Mouse (Mus musculus) lung, embryonic 16.5 days (tissue): ENCODE results near the gene Acot13. TPM values are rescaled to one million over a fixed set of nuclear protein-coding genes. Genes with fewer than 3 reads are reported as not detected.

ENCODE experiments used
- ATAC-seq: fragments of 200-750 bp; cut with Nextera tagmentation; 2 replicates; pipeline ENCODE4 v1.8.0; 2017; ENCODE audit warnings: low read depth, mild to moderate bottlenecking, moderate library complexity
- H3K27ac ChIP-seq: fragments of 300-500 bp; sonication (generic); 2 replicates; pipeline ENCODE4 v1.5.1; 2014; ENCODE audit warnings: mild to moderate bottlenecking, control low read depth, low read length
- H3K27me3 ChIP-seq: fragments of 300-500 bp; sonication (generic); 2 replicates; pipeline ENCODE4 v1.6.1; 2014; ENCODE audit warnings: low read depth, low read length, mixed read lengths; ENCODE audit not compliant: control insufficient read depth, insufficient read depth
- H3K36me3 ChIP-seq: fragments of 300-500 bp; sonication (generic); 2 replicates; pipeline ENCODE4 v1.6.1; 2014; ENCODE audit warnings: low read length; ENCODE audit not compliant: control insufficient read depth, insufficient read depth
- H3K4me1 ChIP-seq: fragments of 300-500 bp; sonication (generic); replicated peaks from 2 replicates; pipeline ENCODE4 v1.6.1; 2014; ENCODE audit warnings: low read length, mixed read lengths; ENCODE audit not compliant: control insufficient read depth, insufficient read depth
- H3K4me2 ChIP-seq: fragments of 300-500 bp; sonication (generic); 2 replicates; pipeline ENCODE4 v1.6.1; 2014; ENCODE audit warnings: low read depth, low read length, control low read depth
- H3K4me3 ChIP-seq: fragments of 300-500 bp; sonication (generic); 2 replicates; pipeline ENCODE4 v1.5.1; 2014; ENCODE audit warnings: mild to moderate bottlenecking, low read length, control low read depth
- H3K9ac ChIP-seq: fragments of 300-500 bp; sonication (generic); 2 replicates; pipeline ENCODE4 v1.6.1; 2014; ENCODE audit warnings: low read length, control low read depth
- H3K9me3 ChIP-seq: fragments of 300-500 bp; sonication (generic); 2 replicates; pipeline ENCODE4 v1.6.1; 2016; ENCODE audit warnings: low read length; ENCODE audit not compliant: control insufficient read depth
- WGBS: fragments of 180-500 bp; shearing (Covaris S2); extraction: QIAGEN DNeasy Blood & Tissue Kit; methylation state at CpG from one replicate; pipeline ENCODE4 v1.1.7; 2014; 5-methylcytosine and 5-hydroxymethylcytosine counted together
- polyA plus RNA-seq: library from polyadenylated mRNA; unstranded; fragments of >200 nt; fragmentation: Nextera tagmentation; extraction: Ambion mirVana; gene quantifications from 2 replicates; pipeline ENCODE4 v1.2.1, GENCODE M21; 2015

Gene Acot13
- polyA plus RNA-seq = 68.7 and 74.2 TPM in 2 replicates

DNA sequence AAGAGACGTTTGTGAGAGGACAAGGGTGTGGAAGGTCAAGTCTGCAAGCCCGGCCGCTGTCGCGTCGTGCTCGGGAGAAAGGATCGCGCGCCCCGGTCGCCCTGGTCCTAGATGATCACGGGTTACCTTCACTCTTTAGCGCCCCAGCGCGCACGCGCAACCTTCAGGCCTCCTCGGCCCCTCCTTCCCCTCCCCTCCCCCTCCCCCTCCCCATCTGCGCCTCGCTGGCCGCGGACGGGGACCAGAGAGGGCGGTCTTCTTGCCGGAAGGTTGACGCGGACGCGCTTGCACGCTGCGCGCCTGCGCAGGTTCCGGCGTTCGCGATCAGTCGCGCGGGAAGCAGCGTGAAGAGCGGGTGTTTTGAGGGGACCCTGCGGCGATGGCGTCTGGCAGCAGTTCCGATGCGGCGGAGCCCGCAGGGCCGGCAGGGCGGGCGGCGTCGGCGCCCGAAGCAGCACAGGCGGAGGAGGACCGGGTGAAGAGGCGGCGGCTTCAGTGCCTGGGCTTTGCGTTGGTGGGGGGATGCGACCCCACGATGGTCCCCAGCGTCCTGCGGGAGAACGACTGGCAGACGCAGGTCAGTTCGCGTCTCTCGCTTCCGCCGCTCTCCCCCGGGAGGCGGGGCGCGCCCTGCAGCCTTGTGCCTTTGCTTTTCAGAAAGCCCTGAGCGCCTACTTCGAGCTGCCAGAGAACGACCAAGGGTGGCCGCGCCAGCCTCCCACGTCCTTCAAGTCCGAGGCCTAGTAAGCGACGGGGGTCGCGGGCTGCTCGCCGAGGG, at the start of gene Acot13, which contains the start of gene Tdp2:
Gene Acot13 (minus strand): TSS at position 188 of the 778 bp plus-strand sequence.
Gene Tdp2 (plus strand): TSS at position 327 of the 778 bp plus-strand sequence.
- H3K9me3 ChIP-seq = no peaks in the 10 kb centered on the region
- peak; percentile 97 for ATAC-seq
- under 1% methylated on average over 78 of the region's 90 CpGs for WGBS
- H3K4me2 ChIP-seq = peak within 1 kb of the TSS; percentile 89
- no peaks in the 10 kb centered on the region for H3K27me3 ChIP-seq
- H3K4me3 ChIP-seq = peak within 1 kb of the TSS; percentile 81
- H3K9ac ChIP-seq = peak within 1 kb of the TSS; percentile 88
- H3K27ac ChIP-seq = peak within 1 kb of the TSS; percentile 95
- H3K4me1 ChIP-seq = peaks cover 18% of the 10 kb centered on the region
- no peaks in the 10 kb centered on the region for H3K36me3 ChIP-seq

DNA sequence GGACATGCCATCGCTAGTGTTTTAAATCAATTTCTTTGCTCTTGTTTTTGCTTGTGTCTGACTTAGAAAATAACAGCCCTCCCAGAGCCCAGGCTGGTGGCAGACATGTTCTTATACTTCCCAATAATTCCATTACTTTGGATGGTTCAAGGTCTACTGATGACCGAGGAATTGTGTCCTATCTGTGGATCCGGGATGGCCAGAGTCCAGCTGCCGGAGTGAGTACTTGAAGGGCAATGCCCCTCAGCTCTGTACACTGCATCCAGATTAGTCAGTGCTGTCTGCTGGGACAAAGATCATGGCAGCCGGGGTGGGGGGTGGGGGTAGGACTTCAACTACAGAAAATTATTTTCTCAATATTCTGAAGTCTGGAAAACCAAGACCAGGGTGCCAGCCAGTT, 49.4 kb upstream of the Acot13 start:
- Histone ChIP-seq H3K9me3 (no peaks in the 10 kb centered on the region), H3K27ac (no peak overlapping the region), H3K4me1 (no peaks in the 10 kb centered on the region), H3K4me3 (no peak overlapping the region), H3K36me3 (no peaks in the 10 kb centered on the region), H3K9ac (no peak overlapping the region), H3K27me3 (no peaks in the 10 kb centered on the region), H3K4me2 (no peak overlapping the region)
- 90% methylated on average over 5 of the region's 5 CpGs for WGBS
- ATAC-seq = no peak

DNA sequence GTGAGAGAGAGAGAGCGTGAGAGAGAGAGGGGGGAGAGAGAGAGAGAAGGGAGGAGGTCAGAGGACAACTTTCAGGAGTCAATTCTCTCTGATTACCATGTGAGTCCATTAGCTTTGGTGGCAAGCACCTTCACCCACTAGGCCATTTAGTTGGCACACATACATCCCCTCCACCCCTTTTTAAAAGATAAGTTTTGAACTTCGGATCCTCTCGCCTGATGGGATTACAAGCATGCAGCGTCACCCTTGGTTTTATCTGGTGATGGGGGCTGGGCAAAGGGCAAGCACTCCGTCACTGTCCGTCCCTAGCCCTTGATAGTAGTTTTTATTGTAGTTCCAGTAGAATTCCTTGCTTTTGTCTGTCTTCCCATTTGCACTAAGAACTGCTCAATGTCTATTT, 48.9 kb upstream of the Acot13 start:
- H3K4me2 ChIP-seq = no peak overlapping the region
- H3K9me3 ChIP-seq = no peaks in the 10 kb centered on the region
- 64% methylated on average over 6 of the region's 6 CpGs for WGBS
- H3K27me3 ChIP-seq = no peaks in the 10 kb centered on the region
- no peaks in the 10 kb centered on the region for H3K4me1 ChIP-seq
- no peak overlapping the region for H3K9ac ChIP-seq
- H3K4me3 ChIP-seq = no peak overlapping the region
- H3K36me3 ChIP-seq = no peaks in the 10 kb centered on the region
- ATAC-seq = no peak
- no peak overlapping the region for H3K27ac ChIP-seq

DNA sequence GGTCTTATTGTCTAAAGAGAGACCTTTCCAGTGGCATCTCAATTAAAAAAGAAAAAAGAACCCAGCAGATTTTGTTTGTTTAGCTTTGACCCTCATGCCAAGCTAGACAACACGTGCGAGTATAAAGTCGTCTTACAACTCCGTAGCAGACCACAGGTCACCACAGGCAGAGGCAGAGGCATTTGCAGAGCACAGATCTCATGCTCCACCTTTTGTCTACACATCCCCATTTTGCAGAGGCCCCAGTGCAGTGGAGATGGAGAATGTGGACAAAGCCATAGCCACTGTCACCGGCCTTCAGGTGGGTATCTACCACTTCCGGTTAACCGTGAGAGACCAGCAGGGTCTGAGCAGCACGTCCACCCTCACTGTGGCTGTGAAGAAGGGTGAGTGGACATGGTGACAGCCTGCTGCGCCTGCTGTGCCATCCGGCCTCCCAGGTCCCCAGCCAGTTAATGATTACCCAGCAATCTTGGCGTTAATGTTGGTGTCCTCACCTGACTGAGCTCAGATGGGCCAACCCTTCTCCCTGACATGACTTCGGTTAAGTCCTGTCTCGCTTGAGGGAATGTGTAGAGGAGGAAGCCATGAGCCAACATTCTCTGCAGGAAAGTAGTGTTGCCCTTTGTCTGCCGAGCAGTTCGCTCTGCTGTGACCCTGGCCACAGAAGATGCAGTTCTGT, 48.2 kb upstream of the Acot13 start:
- no peak for ATAC-seq
- H3K9me3 ChIP-seq = no peaks in the 10 kb centered on the region
- H3K27ac ChIP-seq = no peak overlapping the region
- 73% methylated on average over 15 of the region's 15 CpGs for WGBS
- H3K4me2 ChIP-seq = no peak overlapping the region
- no peaks in the 10 kb centered on the region for H3K27me3 ChIP-seq
- H3K4me3 ChIP-seq = no peak overlapping the region
- H3K9ac ChIP-seq = no peak overlapping the region
- no peaks in the 10 kb centered on the region for H3K36me3 ChIP-seq
- H3K4me1 ChIP-seq = no peaks in the 10 kb centered on the region

DNA sequence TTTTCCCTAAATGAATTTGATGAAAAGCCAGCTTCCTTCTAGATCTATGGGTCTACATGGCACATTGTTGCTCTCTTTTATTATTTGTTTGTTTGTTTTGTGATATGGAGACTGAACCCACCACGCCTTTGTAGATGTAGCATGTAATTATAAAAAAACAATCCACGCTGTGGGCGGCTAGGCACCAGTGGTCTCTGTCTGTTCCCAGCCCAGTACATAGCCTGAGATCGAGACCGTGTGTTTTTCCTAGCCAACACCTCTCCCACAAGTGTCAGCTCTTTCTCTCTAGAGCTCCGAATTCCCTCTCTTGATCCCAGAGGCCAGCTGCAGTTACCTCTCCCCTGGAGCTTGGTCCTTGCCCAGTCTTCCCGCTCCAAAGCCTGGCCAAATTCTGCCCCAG, 36.9 kb upstream of the Acot13 start:
- no peaks in the 10 kb centered on the region for H3K9me3 ChIP-seq
- H3K4me3 ChIP-seq = no peak overlapping the region
- no peak overlapping the region for H3K9ac ChIP-seq
- ATAC-seq = no peak
- no peaks in the 10 kb centered on the region for H3K4me1 ChIP-seq
- no peak overlapping the region for H3K27ac ChIP-seq
- H3K27me3 ChIP-seq = no peaks in the 10 kb centered on the region
- WGBS = 75% methylated on average over 7 of the region's 7 CpGs
- no peaks in the 10 kb centered on the region for H3K36me3 ChIP-seq
- H3K4me2 ChIP-seq = no peak overlapping the region

DNA sequence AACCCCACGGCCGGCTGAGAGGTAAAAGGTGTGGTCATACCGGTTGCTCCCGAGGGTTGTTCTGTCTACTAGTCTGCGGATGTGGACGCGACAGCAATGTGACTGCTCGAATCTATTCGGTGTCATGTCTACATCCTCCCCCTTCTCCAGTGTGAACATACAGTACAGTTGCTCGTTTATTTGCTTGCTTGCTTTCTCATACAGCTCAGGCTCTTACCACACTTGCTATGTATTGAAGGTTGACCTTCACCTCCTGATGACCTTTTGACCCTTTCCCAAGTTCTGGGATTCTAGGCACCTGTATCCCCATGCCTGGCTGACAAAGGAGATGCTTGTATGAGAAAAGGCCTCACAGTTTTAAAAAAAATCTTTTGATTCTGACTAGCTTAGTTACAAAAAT, 36.4 kb upstream of the Acot13 start:
- Histone ChIP-seq H3K27ac (no peak overlapping the region), H3K27me3 (no peaks in the 10 kb centered on the region), H3K4me2 (no peak overlapping the region), H3K36me3 (no peaks in the 10 kb centered on the region), H3K9me3 (no peaks in the 10 kb centered on the region), H3K4me1 (no peaks in the 10 kb centered on the region), H3K9ac (no peak overlapping the region), H3K4me3 (no peak overlapping the region)
- WGBS = 83% methylated on average over 10 of the region's 10 CpGs
- ATAC-seq = no peak

DNA sequence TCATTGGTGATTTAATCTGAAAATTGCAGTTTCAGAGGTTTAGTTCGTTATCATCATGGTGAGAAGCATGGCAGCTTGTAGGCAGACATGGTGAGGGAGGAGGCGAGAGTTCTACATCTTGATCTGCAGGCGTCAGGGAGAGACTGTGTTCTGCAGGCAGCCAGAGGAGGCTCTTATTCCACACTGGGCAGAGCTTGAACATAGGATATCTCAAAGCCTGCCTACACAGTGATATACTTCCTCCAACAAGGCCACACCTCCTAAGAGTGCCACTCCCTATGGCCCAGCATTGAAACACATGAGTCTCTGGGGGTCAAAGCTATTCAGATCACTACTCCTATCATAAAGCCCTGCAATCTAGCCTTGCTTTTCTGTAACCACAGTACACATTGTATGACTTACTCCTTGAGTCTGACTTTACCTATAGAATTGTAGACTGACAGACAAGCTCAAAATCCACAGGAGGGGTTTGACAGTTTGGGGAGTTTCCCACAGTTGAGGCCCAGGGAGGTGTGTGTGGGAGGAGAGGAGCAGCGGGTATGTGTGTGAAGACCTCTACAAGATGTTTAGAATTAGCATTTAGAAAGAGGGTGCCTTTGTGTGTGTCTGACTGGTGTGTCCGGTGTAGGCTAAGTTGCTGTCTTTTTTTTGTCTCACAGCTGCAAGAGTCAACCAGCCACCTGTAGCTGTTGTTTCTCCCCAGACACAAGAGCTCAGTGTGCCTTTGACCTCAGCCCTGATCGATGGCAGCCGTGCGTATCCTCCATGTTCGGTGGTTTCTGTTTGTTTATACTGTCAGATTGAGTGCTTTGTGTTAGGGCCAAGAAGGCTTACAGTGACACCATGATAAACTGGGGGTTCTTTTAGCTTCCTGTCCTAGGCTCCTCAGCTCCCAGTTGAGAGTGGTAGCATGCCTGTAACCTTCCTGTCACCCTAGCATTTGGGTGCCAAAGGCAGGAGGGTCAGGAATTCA, 35.4 kb upstream of the Acot13 start:
- peaks cover 2% of the 10 kb centered on the region for H3K4me1 ChIP-seq
- H3K36me3 ChIP-seq = no peaks in the 10 kb centered on the region
- no peaks in the 10 kb centered on the region for H3K27me3 ChIP-seq
- no peak for ATAC-seq
- WGBS = 45% methylated on average over 9 of the region's 9 CpGs
- no peak overlapping the region for H3K9ac ChIP-seq
- H3K27ac ChIP-seq = no peak overlapping the region
- no peak overlapping the region for H3K4me3 ChIP-seq
- no peaks in the 10 kb centered on the region for H3K9me3 ChIP-seq
- H3K4me2 ChIP-seq = no peak overlapping the region

DNA sequence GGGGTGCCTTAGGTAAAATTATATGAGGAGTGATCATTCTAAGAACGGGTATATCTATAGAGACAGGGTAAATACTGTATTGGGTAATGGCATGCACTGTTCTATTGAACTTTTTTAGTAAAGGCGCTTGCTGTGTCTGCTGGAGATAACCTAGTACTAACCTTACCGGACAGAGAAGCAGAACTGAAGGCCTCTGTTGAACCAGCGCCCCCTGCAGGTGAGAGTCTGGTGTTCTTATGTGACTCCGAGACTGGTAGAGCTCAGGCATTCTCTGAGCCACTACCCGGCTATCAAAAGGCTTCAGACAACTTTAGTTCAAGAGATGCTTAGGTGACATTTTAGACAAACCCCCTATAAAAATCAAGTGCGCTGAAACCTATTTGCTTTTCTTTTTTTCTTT, 31.2 kb upstream of the Acot13 start:
- H3K9ac ChIP-seq = no peak overlapping the region
- no peak for ATAC-seq
- WGBS = 59% methylated on average over 7 of the region's 7 CpGs
- H3K4me2 ChIP-seq = no peak overlapping the region
- H3K4me1 ChIP-seq = peaks cover 2% of the 10 kb centered on the region
- no peaks in the 10 kb centered on the region for H3K27me3 ChIP-seq
- no peak overlapping the region for H3K27ac ChIP-seq
- no peaks in the 10 kb centered on the region for H3K36me3 ChIP-seq
- H3K4me3 ChIP-seq = no peak overlapping the region
- H3K9me3 ChIP-seq = no peaks in the 10 kb centered on the region

DNA sequence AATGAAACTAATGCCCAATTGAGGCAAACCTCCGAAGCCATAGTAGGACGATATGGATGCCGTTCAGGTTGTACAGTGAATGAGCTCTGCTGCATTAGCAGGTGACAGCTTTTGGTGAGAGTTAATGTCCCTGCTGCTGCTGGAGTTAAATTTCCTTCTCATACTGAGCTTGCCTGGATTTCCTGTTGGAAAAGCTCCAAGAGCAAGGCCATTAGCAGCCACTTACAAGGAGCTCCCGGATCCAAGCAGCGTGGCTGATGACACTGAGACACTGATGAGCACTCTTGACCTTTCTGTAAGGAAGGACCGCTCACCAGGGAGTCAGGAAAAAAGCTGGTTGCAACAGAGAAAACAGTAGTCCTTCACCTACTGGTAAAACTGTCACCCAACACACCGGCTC, 30.7 kb upstream of the Acot13 start:
- Histone ChIP-seq H3K4me1 (peaks cover 2% of the 10 kb centered on the region), H3K4me3 (no peak overlapping the region), H3K27ac (no peak overlapping the region), H3K9me3 (no peaks in the 10 kb centered on the region), H3K27me3 (no peaks in the 10 kb centered on the region), H3K36me3 (no peaks in the 10 kb centered on the region), H3K9ac (no peak overlapping the region), H3K4me2 (no peak overlapping the region)
- WGBS = 34% methylated on average over 7 of the region's 7 CpGs
- ATAC-seq = peak; percentile 43; the same call in 1 of the 2 replicates
